Mouse (Mus musculus): ENCODE results near the gene Arrb1.
A peak's percentile ranks its signal among the peaks of the same experiment; 100 is the strongest.

The Arrb1 gene

GRCm38 (mm10) chr7:99579491-99580190 is 44.4 kb downstream of the Arrb1 start:
- no peak for DNase-seq (ENCODE audit: low spot score)

- DNase-seq (ENCODE audit: low spot score) = no peak
Measured at GRCm38 (mm10) chr7:99580247-99580646, 45.0 kb downstream of the Arrb1 start.

- no peak for DNase-seq (ENCODE audit: low spot score)
Measured at GRCm38 (mm10) chr7:99582306-99582705, 47.0 kb downstream of the Arrb1 start.

DNA sequence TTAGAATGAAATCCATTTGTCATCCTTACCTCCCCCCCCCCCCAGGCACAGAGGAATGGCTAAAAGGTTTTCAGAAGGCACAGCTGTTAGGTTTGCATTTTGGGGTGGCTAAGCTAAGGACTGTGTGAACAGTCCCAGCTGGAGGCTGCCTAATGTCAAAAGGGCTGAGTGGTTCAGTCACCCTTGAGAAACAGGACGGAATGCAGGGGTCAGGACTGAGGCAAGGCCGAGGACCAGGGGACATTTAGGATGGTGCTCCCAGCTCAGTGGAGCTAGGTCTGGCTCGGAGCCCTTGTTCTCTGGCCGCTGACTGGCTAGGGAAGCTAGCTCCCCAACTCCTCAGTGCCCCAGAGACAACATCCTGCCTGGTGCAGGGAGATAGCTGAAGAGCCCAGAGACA is 47.6 kb downstream of the Arrb1 start:
- no peak for DNase-seq (ENCODE audit: low spot score)

- no peak for DNase-seq (ENCODE audit: low spot score)
Measured at GRCm38 (mm10) chr7:99583625-99584024, 48.4 kb downstream of the Arrb1 start.

DNA sequence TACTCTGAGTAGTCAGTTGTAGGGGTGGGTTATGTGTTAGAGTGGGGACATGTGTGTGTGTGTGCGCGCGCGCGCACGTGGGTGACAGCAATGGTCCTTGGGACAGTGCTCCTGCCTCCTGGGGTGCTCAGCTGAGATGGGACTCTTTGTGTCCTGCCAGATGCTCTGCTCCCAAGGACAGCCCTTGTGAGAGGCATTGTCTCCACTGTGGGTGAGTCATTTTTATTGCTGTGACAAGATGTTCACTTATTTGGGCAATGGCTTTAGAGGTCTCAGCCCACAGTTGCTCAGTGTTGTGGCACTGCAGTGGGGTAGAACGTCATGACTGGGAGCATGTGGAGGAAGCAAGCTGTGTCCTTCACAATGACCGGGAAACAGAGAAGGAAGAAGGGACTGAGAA is 50.7 kb downstream of the Arrb1 start:
- no peak for DNase-seq (ENCODE audit: low spot score)

DNA sequence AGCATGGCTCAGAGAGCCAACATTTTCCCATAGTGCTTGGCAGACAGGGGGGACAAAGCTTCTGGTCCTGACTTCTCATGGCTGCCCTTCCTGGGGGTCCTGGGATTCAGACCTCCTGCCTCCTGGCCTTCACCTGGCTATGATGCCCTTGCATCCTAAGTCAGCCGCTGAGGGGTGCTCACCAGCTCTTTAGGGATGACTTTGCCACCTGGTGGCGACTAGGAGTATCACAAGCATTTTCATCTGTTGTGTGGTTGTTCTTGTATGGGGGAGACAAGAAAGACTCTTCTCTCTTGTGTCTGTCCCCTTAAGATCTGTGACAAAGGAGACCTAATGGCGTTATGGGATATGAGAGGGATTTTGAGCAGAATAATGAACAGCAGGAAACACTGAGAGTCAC is 54.8 kb downstream of the Arrb1 start:
- DNase-seq (ENCODE audit: low spot score) = peak; percentile 30

DNA sequence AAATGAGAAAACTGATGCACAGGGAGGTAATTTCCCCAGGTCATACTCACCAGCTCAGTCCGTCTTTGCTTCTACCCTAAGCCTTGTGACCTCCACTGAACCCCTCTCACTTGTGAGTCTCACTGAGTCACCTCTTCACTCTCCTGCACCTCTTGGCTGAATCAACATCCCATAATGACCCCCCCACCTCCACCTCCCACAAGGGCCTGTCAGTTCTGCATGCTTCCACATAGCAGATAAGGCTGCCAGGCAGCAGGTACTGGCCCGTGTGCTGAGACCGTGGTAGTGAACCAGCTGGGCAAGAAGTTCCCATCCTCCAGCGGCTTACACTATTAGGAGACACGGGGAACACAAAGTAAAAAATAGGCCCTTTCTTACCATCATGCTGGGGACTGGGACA is 55.4 kb downstream of the Arrb1 start:
- no peak for DNase-seq (ENCODE audit: low spot score)

GRCm38 (mm10) chr7:99592669-99593068 is 57.4 kb downstream of the Arrb1 start:
- DNase-seq (ENCODE audit: low spot score) = no peak

GRCm38 (mm10) chr7:99593868-99594803 is 58.9 kb downstream of the Arrb1 start:
- no peak for DNase-seq (ENCODE audit: low spot score)

- no peak for DNase-seq (ENCODE audit: low spot score)
Measured at GRCm38 (mm10) chr7:99598722-99599121, 63.5 kb downstream of the Arrb1 start.

- DNase-seq (ENCODE audit: low spot score) = no peak
Measured at GRCm38 (mm10) chr7:99603875-99604662, 68.8 kb downstream of the Arrb1 start.

DNA sequence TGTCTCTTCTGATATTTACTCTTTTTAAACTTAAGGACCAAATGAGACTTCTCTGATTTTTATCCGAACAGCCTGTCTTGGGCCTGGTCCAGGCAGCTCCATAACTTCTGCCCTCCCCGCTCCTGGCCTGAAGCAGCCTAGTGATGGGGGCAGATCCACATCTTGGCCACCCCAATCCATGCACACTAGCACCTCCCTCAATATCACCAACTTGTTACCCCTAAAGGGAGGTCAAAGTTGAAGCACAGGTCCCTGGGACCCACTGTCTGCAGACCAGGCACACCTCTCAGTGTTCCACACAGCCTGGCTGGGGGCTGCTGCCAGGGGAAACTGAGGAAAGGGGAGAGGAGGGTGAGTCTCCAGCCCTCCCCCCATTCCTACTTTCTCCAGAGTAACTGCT is 69.8 kb downstream of the Arrb1 start:
- no peak for DNase-seq (ENCODE audit: low spot score)

DNA sequence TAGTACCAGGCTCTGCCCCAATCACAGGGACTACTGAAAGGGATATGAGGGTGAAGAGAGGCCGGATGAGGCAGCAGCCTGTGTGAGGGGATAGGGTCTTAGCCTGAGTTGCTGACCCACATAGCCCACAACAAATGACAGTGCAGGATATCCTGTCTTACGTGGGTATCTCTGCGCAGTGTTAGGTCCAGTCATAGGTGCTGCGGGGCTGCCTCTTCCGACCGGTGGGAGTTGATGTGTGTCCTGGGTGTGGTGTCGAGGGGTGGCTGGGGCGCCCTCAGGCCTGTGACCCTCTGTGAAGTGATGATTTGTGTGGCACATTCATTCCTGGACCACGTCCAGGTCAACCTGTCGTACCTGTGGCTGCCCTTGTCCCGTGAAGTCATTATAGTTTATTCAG is 71.0 kb downstream of the Arrb1 start:
- no peak for DNase-seq (ENCODE audit: low spot score)

DNA sequence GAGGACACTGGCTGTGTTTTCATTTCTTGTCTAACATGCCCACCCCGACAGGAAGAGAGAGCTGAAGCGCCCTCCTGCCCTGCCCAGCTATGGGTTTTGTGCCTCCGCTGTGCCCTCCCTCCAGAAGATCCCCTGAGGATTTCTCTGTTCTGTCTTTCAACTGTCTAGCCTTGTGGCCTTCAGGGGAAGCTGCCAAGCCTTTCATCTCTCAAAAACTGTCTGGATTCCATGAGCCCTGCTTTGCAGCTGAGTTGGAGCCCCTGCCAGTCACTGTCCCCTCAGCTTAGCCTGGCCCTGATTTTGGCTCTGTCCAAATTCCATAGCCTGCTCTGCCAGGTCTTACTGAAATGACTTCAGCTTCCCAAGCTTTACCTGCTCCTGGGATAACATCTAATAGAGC is 71.5 kb downstream of the Arrb1 start:
- no peak for DNase-seq (ENCODE audit: low spot score)

DNA sequence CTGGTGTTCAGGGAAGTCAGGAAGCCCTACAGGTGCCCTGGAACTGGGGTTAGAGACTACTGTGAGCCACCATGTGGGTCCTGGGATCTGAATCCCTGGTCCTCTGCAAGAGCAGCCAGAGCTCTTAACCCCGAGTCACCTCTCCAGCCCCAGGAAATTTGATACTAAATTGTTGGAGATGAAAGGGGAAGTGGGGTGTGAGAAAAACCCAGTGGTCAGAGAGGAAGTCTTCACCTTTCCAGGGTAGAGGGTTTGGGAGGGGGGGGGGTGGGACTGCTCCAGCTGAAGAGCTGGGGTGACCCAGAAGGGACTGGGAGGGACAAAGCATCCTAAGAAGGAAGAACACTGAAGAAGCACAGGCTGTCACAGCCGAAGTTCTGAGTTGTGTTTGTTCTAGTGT is 72.4 kb downstream of the Arrb1 start:
- DNase-seq (ENCODE audit: low spot score) = no peak

DNA sequence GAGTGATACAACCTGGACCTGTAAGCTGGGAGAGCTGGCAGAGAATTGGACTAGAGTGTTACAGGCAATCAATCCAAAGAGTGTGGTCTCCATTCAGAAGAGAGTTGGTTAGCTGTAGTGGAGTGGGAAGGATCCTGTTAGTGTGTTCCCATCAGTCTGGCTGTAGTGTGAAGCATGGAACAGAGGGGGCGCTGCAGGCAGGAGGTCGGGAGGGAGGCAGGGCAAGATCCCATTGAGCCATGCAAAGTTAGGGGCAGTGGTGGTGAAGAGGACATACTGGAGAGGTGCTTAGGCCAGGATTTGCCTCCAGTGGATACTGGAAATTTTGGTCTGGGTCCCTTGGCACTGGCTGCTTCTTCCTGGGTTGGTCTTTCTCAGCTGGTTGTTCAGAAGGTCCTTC is 83.0 kb downstream of the Arrb1 start:
- no peak for DNase-seq (ENCODE audit: low spot score)

GRCm38 (mm10) chr7:99618860-99619259 is 83.6 kb downstream of the Arrb1 start:
- no peak for DNase-seq (ENCODE audit: low spot score)

GRCm38 (mm10) chr7:99625722-99626375 is 90.6 kb downstream of the Arrb1 start:
- DNase-seq (ENCODE audit: low spot score) = peak; percentile 74

- DNase-seq (ENCODE audit: low spot score) = peak; percentile 18
Measured at GRCm38 (mm10) chr7:99626376-99627270, 91.4 kb downstream of the Arrb1 start, which contains the start of gene Tpbgl. Gene Tpbgl, minus strand, starts transcription at chr7:99627103.

DNA sequence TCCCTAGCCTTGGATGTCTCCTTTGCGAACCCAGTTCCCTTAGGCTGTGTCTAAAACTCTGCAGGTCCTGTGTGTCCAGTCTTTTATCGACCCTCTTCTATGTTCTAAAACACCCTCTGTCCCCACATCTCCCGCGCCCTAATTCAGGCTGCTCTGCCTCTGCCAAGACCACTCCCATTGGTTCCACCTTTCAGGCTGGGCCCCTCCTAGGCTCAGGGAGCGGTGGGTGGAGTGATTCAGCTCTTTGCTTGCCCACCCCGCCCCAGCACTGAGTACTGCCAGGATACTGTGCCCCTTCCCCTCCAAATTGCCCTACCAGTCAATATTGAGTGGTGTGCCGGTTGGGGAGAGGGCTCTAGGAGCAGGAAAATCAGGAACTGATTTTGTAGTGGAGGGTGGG is 92.1 kb downstream of the Arrb1 start:
- DNase-seq (ENCODE audit: low spot score) = no peak

All from ovary, postnatal 10 days (tissue).